Mouse (Mus musculus) hindlimb bud, embryonic 11.5 days (tissue): ENCODE data around the gene Tsc2.

Experiments
- DNase-seq: peaks from one replicate; pipeline ENCODE4 v3.0.0-alpha.2; 2012; ENCODE audit warnings: low read depth, low spot score; ENCODE audit errors: extremely low spot score

The Tsc2 gene

DNA sequence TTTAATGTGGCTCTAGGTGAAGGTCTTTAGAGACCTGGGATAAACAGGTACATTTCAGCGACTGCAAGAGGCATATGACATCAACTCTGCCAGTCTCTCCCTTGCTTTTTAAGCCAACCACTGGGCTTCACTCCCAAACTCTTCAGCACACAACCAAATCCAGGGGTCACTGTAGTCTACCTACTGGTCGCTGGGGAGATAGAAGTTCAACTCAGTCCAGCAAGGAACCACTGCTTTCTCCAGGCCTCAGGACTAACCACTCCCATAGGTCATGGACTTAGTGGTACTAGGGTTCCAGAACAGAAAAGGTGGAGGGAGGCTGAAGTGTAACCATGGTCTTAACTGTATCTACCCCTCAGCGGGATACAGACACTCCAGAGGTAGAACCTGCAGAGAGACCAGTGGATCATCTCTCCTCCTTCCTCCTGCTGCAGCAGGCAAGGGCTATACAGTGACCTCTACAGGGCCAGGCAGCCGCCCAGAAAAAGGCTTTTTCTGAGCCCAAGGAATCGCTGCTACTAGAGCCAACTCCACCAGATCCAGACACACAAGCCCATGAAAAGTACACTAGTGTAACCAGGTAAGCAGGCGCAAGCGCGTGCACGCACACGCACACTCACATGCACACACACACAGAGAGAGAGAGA is 16.4 kb upstream of the Tsc2 start:
- no peak for DNase-seq

- no peak for DNase-seq
Observed at GRCm38 (mm10) chr17:24647493-24647892, 15.1 kb upstream of the Tsc2 start.

DNA sequence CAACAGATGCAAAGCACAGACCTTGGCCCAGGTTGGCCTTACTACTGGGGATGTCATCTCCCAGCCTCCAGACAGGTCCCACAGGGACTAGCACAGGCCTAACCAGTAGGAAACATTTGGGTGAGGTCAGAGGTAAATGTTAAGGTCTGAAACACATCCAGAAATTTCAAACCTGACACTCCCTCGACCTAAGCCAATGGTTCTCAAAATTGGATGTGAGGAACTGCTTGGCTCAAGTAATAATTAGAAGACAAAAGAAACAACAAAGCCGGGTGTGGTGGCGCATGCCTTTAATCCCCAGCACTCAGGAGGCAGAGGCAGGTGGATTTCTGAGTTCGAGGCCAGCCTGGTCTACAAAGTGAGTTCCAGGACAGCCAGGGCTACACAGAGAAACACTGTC is 14.0 kb upstream of the Tsc2 start:
- no peak for DNase-seq

GRCm38 (mm10) chr17:24645916-24646315 is 13.5 kb upstream of the Tsc2 start:
- no peak for DNase-seq

DNA sequence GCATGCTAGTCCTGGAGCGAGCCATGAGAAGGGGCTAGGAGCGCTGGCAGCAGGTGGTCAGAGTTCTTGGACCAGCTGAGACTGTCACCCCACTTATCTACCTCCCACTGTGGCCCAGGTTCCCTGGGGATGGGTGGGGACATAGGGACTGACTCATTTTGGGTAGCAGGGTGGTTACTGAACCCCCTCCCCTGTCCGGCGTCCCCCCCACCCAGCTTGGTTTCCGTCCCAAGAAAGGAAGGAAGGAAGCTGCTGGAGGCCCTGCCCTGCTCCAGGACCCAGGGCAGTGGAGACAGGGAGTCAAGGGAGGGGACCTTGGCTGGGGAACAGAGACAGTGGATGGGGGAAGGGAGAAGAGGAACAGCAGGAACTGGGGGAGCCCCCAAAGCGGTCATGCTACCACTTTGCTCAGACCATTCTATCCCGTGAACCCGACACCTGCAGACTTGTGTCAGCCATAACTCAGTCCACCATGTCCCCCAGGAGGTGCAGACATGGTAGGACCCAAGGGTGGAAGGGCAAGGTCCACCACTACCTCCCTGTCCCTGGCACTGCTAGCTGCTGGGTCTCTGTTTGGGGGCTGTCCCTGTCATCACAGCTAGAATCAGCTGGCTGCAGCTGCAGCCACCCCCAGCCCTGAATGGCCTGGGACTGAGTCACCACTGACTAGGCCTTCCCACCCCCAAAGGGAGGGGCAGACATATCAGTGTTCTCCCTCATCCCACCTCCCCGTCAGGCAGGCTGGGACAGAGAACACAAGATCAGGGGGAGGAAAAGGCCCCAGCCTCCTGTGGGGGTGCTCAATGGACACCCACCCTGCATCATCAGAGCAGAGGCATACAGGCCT is 12.7 kb upstream of the Tsc2 start:
- no peak for DNase-seq

- no peak for DNase-seq
Observed at GRCm38 (mm10) chr17:24644030-24644715, 11.7 kb upstream of the Tsc2 start.

GRCm38 (mm10) chr17:24642791-24643343 is 10.4 kb upstream of the Tsc2 start:
- DNase-seq: no peak

DNA sequence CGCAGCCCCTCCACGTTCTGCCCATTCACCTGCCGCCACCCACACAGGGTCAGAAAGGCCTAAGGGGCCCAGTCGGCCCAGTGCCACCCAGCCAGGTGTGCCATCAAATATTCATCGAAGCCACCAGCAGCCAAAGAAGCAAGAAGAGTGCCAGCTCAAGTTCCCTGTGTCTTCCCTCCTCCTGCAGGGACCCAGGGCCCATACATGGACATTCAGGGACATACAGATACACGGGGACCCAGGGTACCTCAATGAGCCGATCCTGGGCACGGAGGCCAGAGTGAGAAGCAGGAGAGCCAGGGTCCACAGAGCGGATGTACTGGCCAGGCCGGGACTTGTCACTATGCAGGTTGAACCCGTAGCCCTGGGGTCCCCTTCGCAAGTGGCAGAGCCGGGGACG is 9.5 kb upstream of the Tsc2 start:
- no peak for DNase-seq

DNA sequence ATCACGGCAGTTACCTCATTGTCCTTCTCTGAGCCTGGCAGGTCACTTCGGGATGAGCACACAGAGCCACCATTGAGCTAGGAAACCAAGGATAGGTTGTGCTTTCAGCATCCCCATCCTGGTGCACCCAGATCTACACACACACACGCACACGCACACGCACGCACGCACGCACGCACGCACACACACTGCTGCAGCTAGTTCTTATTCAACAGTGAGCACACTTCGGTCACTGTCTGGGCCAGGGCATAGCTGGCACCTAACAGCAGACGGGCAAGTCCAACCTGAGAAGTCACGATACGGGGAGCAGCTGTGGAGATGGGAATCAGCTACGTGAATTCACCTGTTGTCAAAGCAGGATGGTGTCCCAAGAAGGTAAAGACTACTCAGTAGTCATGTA is 8.2 kb upstream of the Tsc2 start:
- DNase-seq: no peak

- no peak for DNase-seq
Observed at GRCm38 (mm10) chr17:24640119-24640518, 7.7 kb upstream of the Tsc2 start.

DNA sequence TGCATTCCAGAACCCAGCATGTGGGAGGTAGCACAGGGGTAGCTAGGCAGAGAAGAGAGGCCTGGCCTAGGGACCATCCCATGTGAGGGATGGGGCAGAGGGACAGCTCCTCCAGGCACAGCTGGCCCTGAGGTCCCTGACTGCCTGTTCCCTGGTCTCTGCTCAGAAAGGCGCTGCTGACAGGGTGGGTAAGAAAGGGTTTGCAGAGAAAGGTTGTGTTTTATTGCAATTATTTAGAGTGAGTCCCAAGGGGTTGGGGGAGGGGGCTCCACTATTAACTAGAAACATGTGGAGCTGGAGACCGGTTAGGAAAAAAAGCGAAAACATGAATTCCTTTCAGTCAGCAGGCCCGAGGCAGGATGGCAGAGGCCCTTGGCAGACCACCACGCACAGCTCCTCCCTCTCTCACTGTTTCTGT is 7.2 kb upstream of the Tsc2 start:
- DNase-seq: peak; percentile 61

- DNase-seq: no peak
Observed at GRCm38 (mm10) chr17:24638840-24639239, 6.4 kb upstream of the Tsc2 start.

DNA sequence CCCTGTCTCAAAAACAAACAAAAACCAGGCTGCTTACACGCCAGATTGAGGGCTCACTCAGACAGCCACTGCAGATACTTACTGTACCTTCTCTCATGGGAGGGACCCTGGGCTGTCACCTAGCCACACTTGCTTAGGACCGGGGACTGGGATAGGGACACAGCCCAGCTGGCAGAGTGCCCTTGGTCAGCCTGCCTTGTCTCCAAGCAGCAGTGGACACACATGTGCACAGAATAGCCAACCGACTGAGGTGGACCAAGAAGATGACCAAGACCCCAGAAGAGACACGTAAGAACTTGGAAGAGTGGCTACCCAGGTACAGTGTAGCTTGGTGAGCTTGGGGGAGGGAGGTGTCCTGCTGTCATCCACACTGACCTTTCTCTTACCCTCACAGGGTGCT is 5.8 kb upstream of the Tsc2 start:
- DNase-seq: no peak

GRCm38 (mm10) chr17:24636781-24637481 is 4.5 kb upstream of the Tsc2 start:
- no peak for DNase-seq

GRCm38 (mm10) chr17:24635694-24636093 is 3.3 kb upstream of the Tsc2 start:
- DNase-seq: no peak

- no peak for DNase-seq
Observed at GRCm38 (mm10) chr17:24635024-24635423, 2.6 kb upstream of the Tsc2 start.

- no peak for DNase-seq
Observed at GRCm38 (mm10) chr17:24633831-24634230, 1.4 kb upstream of the Tsc2 start.

GRCm38 (mm10) chr17:24632813-24633449 is 501 bp upstream of the Tsc2 start:
- no peak for DNase-seq

- DNase-seq: no peak
Observed at GRCm38 (mm10) chr17:24630072-24630471, 2.4 kb downstream of the Tsc2 start.

- no peak for DNase-seq
Observed at GRCm38 (mm10) chr17:24628646-24629045, 3.8 kb downstream of the Tsc2 start.

- DNase-seq: no peak
Observed at GRCm38 (mm10) chr17:24625472-24625871, 7.0 kb downstream of the Tsc2 start.
